Mouse (Mus musculus) fat pad, adult 2 months (tissue): ENCODE results near the gene Fhod1.
A peak's percentile ranks its signal among the peaks of the same experiment; 100 is the strongest.

Experiments used
- DNase-seq: peaks from one replicate; pipeline ENCODE4 v3.0.0-alpha.2; 2011; ENCODE audit warnings: low read depth, low spot score; ENCODE audit errors: extremely low read depth

The Fhod1 gene

GRCm38 (mm10) chr8:105347428-105348221 is at the start of gene Fhod1:
Gene Fhod1, minus strand, starts transcription at chr8:105347953.
- DNase-seq = peak; percentile 68

- peak; percentile 42 for DNase-seq
Observed at GRCm38 (mm10) chr8:105393915-105394314, 46.2 kb upstream of the Fhod1 start.

- no peak for DNase-seq
Observed at GRCm38 (mm10) chr8:105393089-105393787, 45.5 kb upstream of the Fhod1 start.

GRCm38 (mm10) chr8:105389096-105389495 is 41.3 kb upstream of the Fhod1 start:
- no peak for DNase-seq

- DNase-seq = no peak
Observed at GRCm38 (mm10) chr8:105387151-105387550, 39.4 kb upstream of the Fhod1 start.

- DNase-seq = no peak
Observed at GRCm38 (mm10) chr8:105384070-105384469, 36.3 kb upstream of the Fhod1 start.

GRCm38 (mm10) chr8:105380308-105380707 is 32.6 kb upstream of the Fhod1 start:
- DNase-seq = no peak

GRCm38 (mm10) chr8:105378673-105379072 is 30.9 kb upstream of the Fhod1 start:
- DNase-seq = no peak

- no peak for DNase-seq
Observed at GRCm38 (mm10) chr8:105374513-105374966, 26.8 kb upstream of the Fhod1 start.

GRCm38 (mm10) chr8:105373032-105373431 is 25.3 kb upstream of the Fhod1 start, which contains the start of gene Plekhg4:
Gene Plekhg4, plus strand, starts transcription at chr8:105373274.
- DNase-seq = no peak

GRCm38 (mm10) chr8:105372473-105372872 is 24.7 kb upstream of the Fhod1 start:
- DNase-seq = no peak

- DNase-seq = no peak
Observed at GRCm38 (mm10) chr8:105367107-105367506, 19.4 kb upstream of the Fhod1 start.

GRCm38 (mm10) chr8:105361751-105362702 is 14.3 kb upstream of the Fhod1 start:
- DNase-seq = no peak

GRCm38 (mm10) chr8:105359646-105360045 is 11.9 kb upstream of the Fhod1 start:
- DNase-seq = no peak

GRCm38 (mm10) chr8:105359208-105359607 is 11.5 kb upstream of the Fhod1 start:
- no peak for DNase-seq

- DNase-seq = no peak
Observed at GRCm38 (mm10) chr8:105356681-105357080, 8.9 kb upstream of the Fhod1 start.

- no peak for DNase-seq
Observed at GRCm38 (mm10) chr8:105355179-105356024, 7.6 kb upstream of the Fhod1 start.

- DNase-seq = no peak
Observed at GRCm38 (mm10) chr8:105354549-105354948, 6.8 kb upstream of the Fhod1 start.

- DNase-seq = peak; percentile 47
Observed at GRCm38 (mm10) chr8:105353583-105354135, 5.9 kb upstream of the Fhod1 start.

- DNase-seq = no peak
Observed at GRCm38 (mm10) chr8:105350186-105350585, 2.4 kb upstream of the Fhod1 start.
